ENCODE assay signal across 8 mouse cellular contexts in genomic region chr3:100189444-100189843, GRCm38 (mm10). TPM values are rescaled to one million over a fixed set of nuclear protein-coding genes. Genes with fewer than 3 reads are reported as not detected.
A peak's percentile ranks its signal among the peaks of the same experiment; 100 is the strongest.
DNase-seq lines count a peak whose midpoint lies in the region; ATAC-seq and TF ChIP-seq lines count a peak whose summit lies in the region.

No protein-coding gene starts in this region.

- H3K4me2 ChIP-seq in midbrain, embryonic 16.5 days (ENCODE audit: low read length): no peak overlapping the region

- intact Hi-C loops in left cerebral cortex, postnatal 4 days (cut with DNase I): loop anchor here (5.0 kb wide), 1 partner anchor 368 kb away; no protein-coding TSS in a partner anchor

- DNase-seq in ovary, postnatal 10 days (ENCODE audit: low spot score): peak; percentile 35
- DNase-seq in ovary, adult 18-20 months (ENCODE audit: low spot score): no peak
- peak; percentile 26 to 57 for DNase-seq in cerebellum, adult 2 months
- peak; percentile 43 for DNase-seq in kidney, adult 18-20 months
- peak; percentile 66 for DNase-seq in left cerebral cortex, postnatal 4 days
- DNase-seq in thymus, adult 2 months: peak; percentile 45

- H3K9ac ChIP-seq in midbrain, embryonic 16.5 days (ENCODE audit: low read depth, low read length): no peak overlapping the region

- no peaks in the 10 kb centered on the region for H3K4me1 ChIP-seq in cerebellum, adult 2 months (ENCODE audit: control insufficient read depth, insufficient read depth, low read length)
- H3K4me1 ChIP-seq in midbrain, embryonic 16.5 days (ENCODE audit: control insufficient read depth, insufficient read depth, low read length): no peaks in the 10 kb centered on the region
- no peaks in the 10 kb centered on the region for H3K4me1 ChIP-seq in thymus, adult 2 months (replicated peaks; ENCODE audit: control insufficient read depth, insufficient read depth, low read length)

- no peak for TF ChIP-seq POLR2A in cerebellum, adult 2 months (IDR thresholded peaks at IDR 0.05; ENCODE audit: borderline replicate concordance, insufficient read depth, low read length)
- TF ChIP-seq POLR2A in thymus, adult 2 months (IDR thresholded peaks at IDR 0.05; ENCODE audit: control insufficient read depth, extremely low read depth, insufficient read depth, low read length, poor library complexity): no peak

- TF ChIP-seq CTCF in cerebellum, adult 2 months (IDR thresholded peaks at IDR 0.05; ENCODE audit: borderline replicate concordance, insufficient read depth, low read depth, low read length): peak; percentile 34; the same call in 1 of the 2 replicates
- no peak for TF ChIP-seq CTCF in thymus, adult 2 months (IDR thresholded peaks at IDR 0.05; ENCODE audit: borderline replicate concordance, control insufficient read depth, extremely low read depth, insufficient read depth, low read length, poor library complexity)

- peaks cover 14% of the 10 kb centered on the region for H3K36me3 ChIP-seq in midbrain, embryonic 16.5 days (ENCODE audit: control insufficient read depth, insufficient read depth, low read length)
- peaks cover 30% of the 10 kb centered on the region for H3K36me3 ChIP-seq in thymus, adult 2 months (ENCODE audit: control insufficient read depth, insufficient read depth, low read length)

- H3K27me3 ChIP-seq in cerebellum, adult 2 months (ENCODE audit: control insufficient read depth, insufficient read depth, low read length): no peaks in the 10 kb centered on the region
- no peaks in the 10 kb centered on the region for H3K27me3 ChIP-seq in midbrain, embryonic 16.5 days (ENCODE audit: control insufficient read depth, insufficient read depth, low read depth, low read length)
- no peaks in the 10 kb centered on the region for H3K27me3 ChIP-seq in thymus, adult 2 months (ENCODE audit: control insufficient read depth, insufficient read depth, low read length)

- H3K9me3 ChIP-seq in midbrain, embryonic 16.5 days (replicated peaks; ENCODE audit: control insufficient read depth, low read length, poor library complexity, severe bottlenecking): no peaks in the 10 kb centered on the region

- H3K4me3 ChIP-seq in cerebellum, adult 2 months (replicated peaks; ENCODE audit: insufficient read depth, low read depth, low read length): no peak overlapping the region
- no peak overlapping the region for H3K4me3 ChIP-seq in midbrain, embryonic 16.5 days (ENCODE audit: low read depth, low read length)
- H3K4me3 ChIP-seq in thymus, adult 2 months (ENCODE audit: control insufficient read depth, insufficient read depth, low read length): no peak overlapping the region

- no peak overlapping the region for H3K27ac ChIP-seq in cerebellum, adult 2 months (ENCODE audit: insufficient read depth, low read length)
- H3K27ac ChIP-seq in midbrain, embryonic 16.5 days (ENCODE audit: low read length): no peak overlapping the region
- no peak overlapping the region for H3K27ac ChIP-seq in thymus, adult 2 months (ENCODE audit: control insufficient read depth, insufficient read depth, low read length)

- ATAC-seq in frontal cortex, adult (ENCODE audit: low TSS enrichment): peak; percentile 88
- peak; percentile 91 for ATAC-seq in midbrain, embryonic 16.5 days

- 31% methylated on average over 1 of the region's 1 CpGs for WGBS in cerebellum, adult 2 months
- WGBS in midbrain, embryonic 16.5 days: 38% methylated on average over 1 of the region's 1 CpGs
- WGBS in thymus, adult 2 months: 77% methylated on average over 1 of the region's 1 CpGs

RNA-seq across cellular contexts. Expression of gene Wdr3, which starts 27.2 kb away (rescaled TPM):
- polyA plus RNA-seq in cerebellum, adult 2 months (2012; rRNA removed): 24.2 and 28.8 TPM in 2 replicates
- total RNA-seq in left cerebral cortex, postnatal 4 days (2021): 10 to 100 TPM; 32.2 to 33.2 TPM
- 32.0 and 44.2 TPM in 2 replicates for polyA plus RNA-seq in midbrain, embryonic 16.5 days (2015; fragmentation: Nextera tagmentation; extraction: Ambion mirVana)
- polyA plus RNA-seq in thymus, adult 2 months (2012; rRNA removed): 30.1 and 31.7 TPM in 2 replicates

RNA-seq across cellular contexts. Expression of gene Gdap2, which starts 27.3 kb away (rescaled TPM):
- polyA plus RNA-seq in cerebellum, adult 2 months (2012; rRNA removed): 37.2 and 37.8 TPM in 2 replicates
- 10 to 100 TPM; 31.9 to 33.4 TPM for total RNA-seq in left cerebral cortex, postnatal 4 days (2021)
- 37.7 and 42.9 TPM in 2 replicates for polyA plus RNA-seq in midbrain, embryonic 16.5 days (2015; fragmentation: Nextera tagmentation; extraction: Ambion mirVana)
- 18.8 and 19.6 TPM in 2 replicates for polyA plus RNA-seq in thymus, adult 2 months (2012; rRNA removed)
